Comparison of ENCODE assay signal across 8 mouse cellular contexts in genomic region chr4:58912629-58913335, GRCm38 (mm10). TPM values are rescaled to one million over a fixed set of nuclear protein-coding genes. Genes with fewer than 3 reads are reported as not detected.
DNase-seq lines count a peak whose midpoint lies in the region; ATAC-seq lines count a peak whose summit lies in the region.

Gene Ecpas, minus strand, starts transcription at chr4:58912749.

- peak within 1 kb of the TSS; percentile 93 for H3K4me3 ChIP-seq in embryonic facial prominence, embryonic 11.5 days (ENCODE audit: low read depth, low read length)
- H3K4me3 ChIP-seq in limb, embryonic 10.5 days = peak within 1 kb of the TSS; percentile 91
- peak within 1 kb of the TSS; percentile 88 for H3K4me3 ChIP-seq in midbrain, embryonic 11.5 days (ENCODE audit: low read depth, low read length)

- no peaks in the 10 kb centered on the region for H3K27me3 ChIP-seq in embryonic facial prominence, embryonic 11.5 days (ENCODE audit: control insufficient read depth, insufficient read depth, low read length)
- no peaks in the 10 kb centered on the region for H3K27me3 ChIP-seq in limb, embryonic 10.5 days (ENCODE audit: low read depth, poor library complexity, severe bottlenecking)
- no peaks in the 10 kb centered on the region for H3K27me3 ChIP-seq in midbrain, embryonic 11.5 days (ENCODE audit: control insufficient read depth, insufficient read depth, low read length)

- peak within 1 kb of the TSS; percentile 61 for H3K4me2 ChIP-seq in embryonic facial prominence, embryonic 11.5 days (ENCODE audit: low read depth, low read length)
- peak within 1 kb of the TSS; percentile 70 for H3K4me2 ChIP-seq in midbrain, embryonic 11.5 days

- H3K4me1 ChIP-seq in embryonic facial prominence, embryonic 11.5 days (ENCODE audit: control insufficient read depth, insufficient read depth, low read length) = no peaks in the 10 kb centered on the region
- peaks cover 16% of the 10 kb centered on the region for H3K4me1 ChIP-seq in limb, embryonic 10.5 days
- H3K4me1 ChIP-seq in midbrain, embryonic 11.5 days (ENCODE audit: control insufficient read depth, insufficient read depth, low read length) = peaks cover 5% of the 10 kb centered on the region; the same call in 1 of the 2 replicates

- DNase-seq in cerebellum, adult 11 months = peak; percentile 65
- no peak for DNase-seq in cerebellum, adult 9-10 months
- peak; percentile 82 for DNase-seq in embryonic facial prominence, embryonic 11.5 days (ENCODE audit: low spot score)
- peak; percentile 98 for DNase-seq in heart, adult 11 months
- peak; percentile 75 for DNase-seq in kidney, adult 11 months
- no peak for DNase-seq in limb, embryonic 10.5 days (ENCODE audit: low spot score)
- DNase-seq in midbrain, embryonic 11.5 days (ENCODE audit: low spot score, missing footprints) = no peak
- peak; percentile 70 to 80 for DNase-seq in spleen, adult 18-20 months

- peak within 1 kb of the TSS; percentile 96 for H3K9ac ChIP-seq in embryonic facial prominence, embryonic 11.5 days (replicated peaks; ENCODE audit: low read length)
- H3K9ac ChIP-seq in midbrain, embryonic 11.5 days (ENCODE audit: low read length) = peak within 1 kb of the TSS; percentile 95

- no peaks in the 10 kb centered on the region for H3K36me3 ChIP-seq in embryonic facial prominence, embryonic 11.5 days (replicated peaks; ENCODE audit: control insufficient read depth, insufficient read depth, low read depth, low read length)
- H3K36me3 ChIP-seq in limb, embryonic 10.5 days = no peaks in the 10 kb centered on the region
- H3K36me3 ChIP-seq in midbrain, embryonic 11.5 days (ENCODE audit: control insufficient read depth, insufficient read depth, low read length) = no peaks in the 10 kb centered on the region

- WGBS in embryonic facial prominence, embryonic 11.5 days = 4% methylated on average over 43 of the region's 43 CpGs
- WGBS in limb, embryonic 10.5 days = 5% methylated on average over 43 of the region's 43 CpGs
- 4% methylated on average over 43 of the region's 43 CpGs for WGBS in midbrain, embryonic 11.5 days

- ATAC-seq in embryonic facial prominence, embryonic 11.5 days (replicated peaks; ENCODE audit: insufficient number of reproducible peaks, low FRiP score, low TSS enrichment, low read depth) = peak; percentile 53
- ATAC-seq in midbrain, embryonic 11.5 days (ENCODE audit: low FRiP score) = peak; percentile 75

- no peaks in the 10 kb centered on the region for H3K9me3 ChIP-seq in embryonic facial prominence, embryonic 11.5 days (replicated peaks; ENCODE audit: control insufficient read depth, low read length)
- no peaks in the 10 kb centered on the region for H3K9me3 ChIP-seq in limb, embryonic 10.5 days (replicated peaks)
- H3K9me3 ChIP-seq in midbrain, embryonic 11.5 days (ENCODE audit: control insufficient read depth, low read length) = no peaks in the 10 kb centered on the region

- peak within 1 kb of the TSS; percentile 95 for H3K27ac ChIP-seq in embryonic facial prominence, embryonic 11.5 days (replicated peaks; ENCODE audit: low read depth, low read length)
- peak within 1 kb of the TSS; percentile 99 for H3K27ac ChIP-seq in limb, embryonic 10.5 days
- peak within 1 kb of the TSS; percentile 87 for H3K27ac ChIP-seq in midbrain, embryonic 11.5 days (ENCODE audit: low read depth, low read length)

RNA-seq across cellular contexts. Expression of gene Ecpas, which starts in this region (rescaled TPM):
- polyA plus RNA-seq in embryonic facial prominence, embryonic 11.5 days (2014; fragmentation: Nextera tagmentation; extraction: Ambion mirVana) = 40.5 and 47.2 TPM in 2 replicates
- polyA plus RNA-seq in limb, embryonic 10.5 days (2016; fragmentation: Nextera tagmentation; extraction: Ambion mirVana) = 36.6 and 38.8 TPM in 2 replicates
- polyA plus RNA-seq in midbrain, embryonic 11.5 days (2014; fragmentation: Nextera tagmentation; extraction: Ambion mirVana) = 38.7 and 42.3 TPM in 2 replicates

Comparison
In these comparisons a context has a peak if more than half of its experiments do, and no peak if none do; other contexts are left out.
1. DNase-seq: peak in cerebellum, adult 11 months (single experiment), embryonic facial prominence, embryonic 11.5 days (single experiment), heart, adult 11 months (single experiment), kidney, adult 11 months (single experiment) and spleen, adult 18-20 months (2 of 2); none in cerebellum, adult 9-10 months (single experiment), limb, embryonic 10.5 days (single experiment) and midbrain, embryonic 11.5 days (single experiment).
2. Peak in every context shown above with its lines, with median percentiles within 50 percentile points of each other: H3K27ac ChIP-seq and H3K4me3 ChIP-seq.